Mouse (Mus musculus): ENCODE results near the gene Sox5. TPM values are rescaled to one million over a fixed set of nuclear protein-coding genes. Genes with fewer than 3 reads are reported as not detected.

Sox5 gene
- polyA plus RNA-seq, 1 experiment from 2014 or later = 4.2 TPM

DNA sequence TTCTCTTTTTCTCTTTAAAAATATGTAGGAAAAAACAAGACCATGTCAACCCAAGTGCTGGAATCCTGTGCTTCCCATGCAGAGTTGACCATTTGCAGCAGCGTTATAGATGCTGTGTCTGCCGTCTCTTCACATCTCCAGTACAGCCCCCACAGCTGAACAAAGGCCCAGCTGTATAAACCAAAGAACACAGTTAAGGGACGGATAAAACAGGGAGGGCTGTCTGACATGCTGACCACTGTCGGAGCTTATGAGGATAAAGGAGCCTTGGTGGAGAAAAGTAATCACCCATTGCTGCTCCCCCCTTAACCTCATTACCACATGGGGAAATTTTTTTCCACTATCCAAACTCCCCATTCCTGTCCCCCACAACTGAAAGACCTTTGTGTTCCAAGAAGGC lies 612.0 kb downstream of the Sox5 start:
- ATAC-seq (ENCODE audit: insufficient read depth) = no peak

DNA sequence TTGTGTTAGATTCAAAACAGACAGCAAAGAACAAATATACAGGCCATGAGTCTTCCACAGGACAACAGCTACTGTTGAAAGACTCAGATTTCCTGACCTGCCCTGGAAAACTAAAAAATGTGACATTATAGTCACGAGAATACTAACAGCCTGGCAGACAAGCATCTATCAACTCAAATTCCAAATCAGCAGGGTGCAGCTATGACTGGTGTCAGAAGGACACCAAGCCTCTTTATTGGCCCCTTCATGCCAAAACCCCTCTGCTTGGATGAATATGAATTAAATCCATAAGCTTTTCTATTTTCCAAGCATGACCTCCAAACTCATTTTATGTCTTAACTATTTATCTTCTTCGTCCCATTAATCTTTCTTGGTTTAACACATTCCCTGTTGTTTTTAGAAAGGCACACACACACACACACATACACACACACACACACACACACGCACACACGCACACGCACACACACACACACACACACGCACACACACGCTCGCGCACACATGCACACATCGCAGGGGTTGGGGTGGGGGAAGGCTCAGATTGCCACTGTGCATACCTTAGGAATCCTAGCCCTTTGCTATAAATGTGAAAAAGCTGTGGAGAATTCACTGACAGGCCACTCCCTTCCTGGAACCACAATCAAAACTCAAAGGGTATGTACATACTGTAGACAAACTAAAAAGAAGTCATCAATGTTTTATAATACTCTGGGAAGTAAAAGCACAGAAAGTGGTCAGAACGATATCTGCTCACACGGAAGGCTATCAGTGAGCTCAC lies 612.9 kb downstream of the Sox5 start:
- WGBS (ENCODE audit: insufficient replicate concordance) = 67% methylated on average over 12 of the region's 12 CpGs
- no peaks in the 10 kb centered on the region for H3K27me3 ChIP-seq
- no peaks in the 10 kb centered on the region for H3K36me3 ChIP-seq (replicated peaks)
- no peaks in the 10 kb centered on the region for H3K9me3 ChIP-seq (replicated peaks)
- H3K4me2 ChIP-seq = no peak overlapping the region
- H3K4me1 ChIP-seq (replicated peaks) = no peaks in the 10 kb centered on the region
- no peak overlapping the region for H3K4me3 ChIP-seq (replicated peaks)
- H3K9ac ChIP-seq = no peak overlapping the region
- no peak for ATAC-seq (ENCODE audit: insufficient read depth)
- H3K27ac ChIP-seq (replicated peaks) = no peak overlapping the region

More for the DNA sequence above, 612.0 kb downstream of the Sox5 start:
- no peaks in the 10 kb centered on the region for H3K4me1 ChIP-seq (replicated peaks)
- no peak overlapping the region for H3K4me2 ChIP-seq
- no peak overlapping the region for H3K27ac ChIP-seq (replicated peaks)
- no peak overlapping the region for H3K9ac ChIP-seq
- H3K27me3 ChIP-seq = no peaks in the 10 kb centered on the region
- no peaks in the 10 kb centered on the region for H3K9me3 ChIP-seq (replicated peaks)
- 64% methylated on average over 4 of the region's 4 CpGs for WGBS (ENCODE audit: insufficient replicate concordance)
- H3K4me3 ChIP-seq (replicated peaks) = no peak overlapping the region
- no peaks in the 10 kb centered on the region for H3K36me3 ChIP-seq (replicated peaks)

DNA sequence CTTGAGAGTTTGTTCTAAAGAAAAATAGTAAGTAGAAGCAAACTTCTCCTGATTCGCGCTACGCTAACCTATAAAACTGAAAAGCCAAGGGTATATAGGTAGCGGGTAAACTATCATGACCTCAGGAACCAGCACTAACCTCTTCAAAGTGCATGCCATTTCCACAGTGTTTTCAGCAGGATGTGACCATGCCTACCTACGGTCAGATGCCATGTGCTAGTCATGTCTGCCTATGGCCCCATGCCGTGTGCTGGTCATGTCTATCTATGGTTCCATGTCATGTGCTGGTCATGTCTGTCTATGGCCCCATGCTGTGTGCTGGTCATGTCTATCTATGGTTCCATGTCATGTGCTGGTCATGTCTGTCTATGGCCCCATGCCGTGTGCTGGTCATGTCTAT lies 614.7 kb downstream of the Sox5 start:
- no peak overlapping the region for H3K4me2 ChIP-seq
- H3K36me3 ChIP-seq (replicated peaks) = no peaks in the 10 kb centered on the region
- H3K4me1 ChIP-seq (replicated peaks) = no peaks in the 10 kb centered on the region
- H3K9me3 ChIP-seq (replicated peaks) = no peaks in the 10 kb centered on the region
- no peak overlapping the region for H3K4me3 ChIP-seq (replicated peaks)
- no peaks in the 10 kb centered on the region for H3K27me3 ChIP-seq
- WGBS (ENCODE audit: insufficient replicate concordance) = 75% methylated on average over 7 of the region's 7 CpGs
- no peak overlapping the region for H3K27ac ChIP-seq (replicated peaks)
- ATAC-seq (ENCODE audit: insufficient read depth) = no peak
- H3K9ac ChIP-seq = no peak overlapping the region

DNA sequence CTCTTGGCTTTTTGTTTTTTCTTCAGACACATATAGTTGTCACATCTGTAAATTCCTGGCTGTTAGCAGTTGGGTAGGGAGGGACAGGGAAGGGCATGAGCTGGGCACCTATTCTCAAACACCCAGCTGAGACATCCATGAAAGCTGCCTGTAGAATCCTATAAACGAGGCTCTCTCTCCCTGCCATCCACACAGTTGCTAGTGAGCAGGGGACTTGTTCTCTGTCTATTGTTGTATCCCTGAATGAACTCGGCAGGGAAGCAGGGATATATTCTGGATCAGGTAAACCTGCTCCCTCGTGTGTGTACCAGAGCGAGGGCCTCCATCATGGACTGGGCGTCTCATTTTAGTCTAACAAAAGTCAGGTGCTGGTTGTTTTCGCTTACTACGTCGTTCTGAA lies 615.1 kb downstream of the Sox5 start:
- no peaks in the 10 kb centered on the region for H3K27me3 ChIP-seq
- H3K4me3 ChIP-seq (replicated peaks) = no peak overlapping the region
- WGBS (ENCODE audit: insufficient replicate concordance) = 66% methylated on average over 8 of the region's 8 CpGs
- no peaks in the 10 kb centered on the region for H3K9me3 ChIP-seq (replicated peaks)
- no peak overlapping the region for H3K9ac ChIP-seq
- H3K4me2 ChIP-seq = no peak overlapping the region
- H3K4me1 ChIP-seq (replicated peaks) = no peaks in the 10 kb centered on the region
- H3K27ac ChIP-seq (replicated peaks) = no peak overlapping the region
- no peak for ATAC-seq (ENCODE audit: insufficient read depth)
- no peaks in the 10 kb centered on the region for H3K36me3 ChIP-seq (replicated peaks)

DNA sequence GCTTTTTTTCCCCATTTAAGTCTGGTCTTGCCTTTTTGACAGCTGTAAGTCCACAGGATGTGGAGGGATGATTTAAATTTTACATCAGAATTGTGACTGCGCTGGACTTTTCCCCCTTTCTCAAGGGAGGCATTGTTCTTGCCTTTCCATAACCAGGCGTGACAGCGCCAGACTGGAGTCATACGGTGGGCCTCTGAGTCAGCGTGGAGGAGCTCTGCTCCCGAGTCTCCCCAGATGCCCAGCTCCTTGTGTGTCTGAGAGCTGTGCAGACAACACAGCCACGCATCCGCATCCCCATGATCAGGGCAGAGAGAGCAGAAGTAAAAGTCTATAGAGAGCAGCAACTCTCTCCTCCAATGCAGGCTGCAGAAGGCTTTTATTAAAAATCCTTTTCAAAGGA lies 615.7 kb downstream of the Sox5 start:
- Histone ChIP-seq H3K4me2 (no peak overlapping the region), H3K27ac (replicated peaks) (no peak overlapping the region), H3K27me3 (no peaks in the 10 kb centered on the region), H3K4me3 (replicated peaks) (no peak overlapping the region), H3K36me3 (replicated peaks) (no peaks in the 10 kb centered on the region), H3K4me1 (replicated peaks) (no peaks in the 10 kb centered on the region), H3K9ac (no peak overlapping the region), H3K9me3 (replicated peaks) (no peaks in the 10 kb centered on the region)
- 39% methylated on average over 8 of the region's 8 CpGs for WGBS (ENCODE audit: insufficient replicate concordance)
- ATAC-seq (ENCODE audit: insufficient read depth) = no peak

DNA sequence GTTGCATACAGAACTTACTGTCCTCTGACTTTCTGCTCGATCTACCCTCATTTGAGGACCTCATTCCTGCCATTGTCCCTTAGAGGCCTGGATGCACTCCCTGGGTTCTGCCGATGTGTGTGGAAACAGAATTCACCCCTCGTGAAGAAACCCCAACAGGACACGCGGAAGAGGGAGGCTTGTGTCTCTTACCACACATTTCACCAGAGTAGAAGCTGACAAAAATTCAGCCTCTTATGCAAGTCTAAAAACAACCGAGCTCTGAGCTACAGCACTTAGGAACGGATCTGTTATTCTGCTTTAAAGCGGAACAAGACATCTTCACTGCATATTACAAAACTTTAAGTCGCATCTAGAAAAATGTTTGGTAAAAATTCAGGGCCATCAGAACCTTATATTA lies 618.3 kb downstream of the Sox5 start:
- no peak overlapping the region for H3K4me3 ChIP-seq (replicated peaks)
- H3K4me2 ChIP-seq = no peak overlapping the region
- no peak overlapping the region for H3K27ac ChIP-seq (replicated peaks)
- no peak for ATAC-seq (ENCODE audit: insufficient read depth)
- 62% methylated on average over 9 of the region's 9 CpGs for WGBS (ENCODE audit: insufficient replicate concordance)
- H3K4me1 ChIP-seq (replicated peaks) = no peaks in the 10 kb centered on the region
- no peaks in the 10 kb centered on the region for H3K27me3 ChIP-seq
- H3K9ac ChIP-seq = no peak overlapping the region
- H3K36me3 ChIP-seq (replicated peaks) = no peaks in the 10 kb centered on the region
- H3K9me3 ChIP-seq (replicated peaks) = no peaks in the 10 kb centered on the region

DNA sequence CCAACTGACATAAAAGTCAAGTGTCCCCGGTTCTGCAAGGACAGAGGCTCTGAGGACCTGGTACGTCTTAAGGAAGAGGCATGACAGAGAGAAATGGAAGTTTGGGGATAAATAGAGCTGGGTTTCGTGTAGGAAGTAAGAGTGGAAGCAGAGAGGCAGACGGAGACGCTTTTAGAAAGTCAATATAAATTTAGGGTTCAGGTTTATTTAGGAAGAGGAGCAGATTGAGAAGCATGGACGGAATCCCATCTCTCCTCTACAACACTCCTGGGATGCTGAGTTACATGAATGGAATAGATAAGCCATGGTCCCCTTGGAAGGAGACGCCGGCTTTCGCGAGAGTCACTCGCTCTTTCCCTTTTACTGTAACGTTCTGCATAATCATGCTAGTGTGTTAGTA lies 623.1 kb downstream of the Sox5 start:
- Histone ChIP-seq H3K4me3 (replicated peaks) (no peak overlapping the region), H3K9me3 (replicated peaks) (no peaks in the 10 kb centered on the region), H3K4me1 (replicated peaks) (no peaks in the 10 kb centered on the region), H3K27me3 (no peaks in the 10 kb centered on the region), H3K36me3 (replicated peaks) (no peaks in the 10 kb centered on the region), H3K4me2 (no peak overlapping the region), H3K27ac (replicated peaks) (no peak overlapping the region), H3K9ac (no peak overlapping the region)
- WGBS (ENCODE audit: insufficient replicate concordance) = 75% methylated on average over 12 of the region's 12 CpGs
- no peak for ATAC-seq (ENCODE audit: insufficient read depth)

DNA sequence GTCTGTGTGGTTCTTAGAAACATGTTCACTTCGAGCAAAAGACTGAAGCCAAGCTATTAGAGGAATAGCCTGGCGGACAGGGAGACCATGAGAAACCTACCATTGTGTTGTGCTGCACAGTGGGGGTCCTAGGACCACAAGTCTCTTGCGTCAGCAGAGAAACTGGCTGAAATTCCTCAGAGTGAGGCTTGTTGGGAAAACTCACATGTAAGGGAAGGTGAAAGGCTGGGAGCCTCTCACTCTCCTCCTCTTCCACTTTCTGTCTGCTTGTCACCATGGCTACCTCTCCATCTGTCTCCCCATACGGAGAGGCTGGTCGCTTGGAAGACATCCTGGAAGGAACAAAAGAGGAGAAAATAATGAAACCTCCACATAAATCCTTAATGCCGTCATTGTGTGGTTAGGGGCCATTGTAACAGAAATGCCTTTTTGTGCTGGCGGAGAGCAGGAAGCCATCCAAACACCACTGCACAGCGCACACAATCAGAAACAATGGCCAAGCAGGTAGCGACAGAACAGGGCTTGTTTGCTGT lies 626.8 kb downstream of the Sox5 start:
- Histone ChIP-seq H3K4me1 (replicated peaks) (no peaks in the 10 kb centered on the region; the same call in 1 of the 2 replicates), H3K27me3 (no peaks in the 10 kb centered on the region), H3K9ac (no peak overlapping the region), H3K9me3 (replicated peaks) (no peaks in the 10 kb centered on the region), H3K4me3 (replicated peaks) (no peak overlapping the region), H3K36me3 (replicated peaks) (no peaks in the 10 kb centered on the region), H3K4me2 (no peak overlapping the region), H3K27ac (replicated peaks) (no peak overlapping the region)
- 57% methylated on average over 9 of the region's 9 CpGs for whole genome bisulfite sequencing (ENCODE audit: insufficient replicate concordance)
- ATAC-seq (ENCODE audit: insufficient read depth) = no peak

DNA sequence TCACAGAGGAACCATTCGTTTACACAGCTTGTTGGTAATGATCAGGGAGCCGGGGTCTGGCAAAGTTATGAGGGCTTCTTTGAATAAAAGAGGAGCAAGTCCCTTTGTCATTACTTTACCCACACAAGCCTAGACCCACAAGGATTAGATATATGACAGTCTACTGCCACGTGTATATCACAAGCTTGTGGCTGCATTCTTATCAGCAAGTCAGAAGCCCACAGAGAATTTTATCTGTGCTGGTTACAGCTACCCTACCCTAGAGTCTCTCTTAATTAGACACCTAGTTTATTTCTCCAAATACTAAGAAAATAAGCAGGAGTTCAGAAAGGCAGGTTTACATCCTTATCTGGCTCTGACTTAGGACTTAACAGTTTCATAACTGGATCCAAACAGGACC lies 629.8 kb downstream of the Sox5 start:
- H3K4me2 ChIP-seq = no peak overlapping the region
- WGBS (ENCODE audit: insufficient replicate concordance) = 20% methylated on average over 3 of the region's 3 CpGs
- no peaks in the 10 kb centered on the region for H3K9me3 ChIP-seq (replicated peaks)
- H3K27me3 ChIP-seq = no peaks in the 10 kb centered on the region
- no peaks in the 10 kb centered on the region for H3K36me3 ChIP-seq (replicated peaks)
- H3K9ac ChIP-seq = no peak overlapping the region
- H3K27ac ChIP-seq (replicated peaks) = no peak overlapping the region
- no peak overlapping the region for H3K4me3 ChIP-seq (replicated peaks)
- no peaks in the 10 kb centered on the region; the same call in 1 of the 2 replicates for H3K4me1 ChIP-seq (replicated peaks)
- peak; percentile 76 for ATAC-seq (ENCODE audit: insufficient read depth)

DNA sequence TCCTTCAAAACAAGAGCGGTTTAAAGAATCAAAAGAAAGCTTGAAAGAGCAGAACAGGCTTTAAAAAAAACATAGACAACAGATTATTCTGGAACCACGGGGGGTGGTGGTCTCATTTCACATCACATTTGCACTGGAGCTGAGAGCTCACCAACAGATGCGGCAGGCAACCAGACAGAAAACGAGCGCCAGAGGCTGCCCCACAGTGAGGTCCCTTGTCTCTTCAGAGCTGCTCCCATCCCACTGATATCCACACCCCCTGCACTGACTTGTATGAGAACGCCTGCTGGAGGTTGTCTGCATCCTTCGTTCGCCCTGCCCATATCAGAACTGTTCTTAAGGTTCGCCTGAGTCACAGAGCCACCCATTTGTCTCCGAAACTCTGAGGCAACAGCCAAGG lies 630.7 kb downstream of the Sox5 start:
- H3K27ac ChIP-seq (replicated peaks) = no peak overlapping the region
- H3K36me3 ChIP-seq (replicated peaks) = no peaks in the 10 kb centered on the region
- no peak overlapping the region for H3K4me3 ChIP-seq (replicated peaks)
- ATAC-seq (ENCODE audit: insufficient read depth) = no peak
- no peaks in the 10 kb centered on the region for H3K27me3 ChIP-seq
- H3K4me2 ChIP-seq = no peak overlapping the region
- H3K9ac ChIP-seq = no peak overlapping the region
- no peaks in the 10 kb centered on the region for H3K9me3 ChIP-seq (replicated peaks)
- 55% methylated on average over 10 of the region's 10 CpGs for WGBS (ENCODE audit: insufficient replicate concordance)
- H3K4me1 ChIP-seq (replicated peaks) = no peaks in the 10 kb centered on the region; the same call in 1 of the 2 replicates

DNA sequence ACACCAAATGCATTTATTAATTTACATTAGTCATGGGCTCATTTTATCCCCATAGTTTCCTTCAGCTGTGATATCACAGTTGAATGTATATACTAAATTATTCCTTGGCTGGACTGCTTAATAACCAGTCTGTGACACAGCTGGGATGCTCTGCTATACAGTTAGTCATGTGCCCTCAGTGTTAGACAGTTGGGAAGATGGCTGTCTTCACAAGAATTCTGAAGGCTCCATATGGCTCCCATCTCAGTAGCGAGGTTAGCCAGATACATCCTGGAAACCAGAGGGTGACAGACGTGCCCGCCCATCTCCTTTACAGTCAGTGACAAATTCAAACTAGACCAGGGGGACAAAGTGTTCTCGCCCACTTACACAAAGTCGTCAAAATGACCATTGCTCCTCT lies 644.4 kb downstream of the Sox5 start:
- Histone ChIP-seq H3K4me2 (no peak overlapping the region), H3K4me1 (replicated peaks) (no peaks in the 10 kb centered on the region), H3K27ac (replicated peaks) (no peak overlapping the region), H3K27me3 (no peaks in the 10 kb centered on the region), H3K4me3 (replicated peaks) (no peak overlapping the region), H3K9ac (no peak overlapping the region), H3K9me3 (replicated peaks) (no peaks in the 10 kb centered on the region), H3K36me3 (replicated peaks) (no peaks in the 10 kb centered on the region)
- 65% methylated on average over 5 of the region's 5 CpGs for WGBS (ENCODE audit: insufficient replicate concordance)
- no peak for ATAC-seq (ENCODE audit: insufficient read depth)

DNA sequence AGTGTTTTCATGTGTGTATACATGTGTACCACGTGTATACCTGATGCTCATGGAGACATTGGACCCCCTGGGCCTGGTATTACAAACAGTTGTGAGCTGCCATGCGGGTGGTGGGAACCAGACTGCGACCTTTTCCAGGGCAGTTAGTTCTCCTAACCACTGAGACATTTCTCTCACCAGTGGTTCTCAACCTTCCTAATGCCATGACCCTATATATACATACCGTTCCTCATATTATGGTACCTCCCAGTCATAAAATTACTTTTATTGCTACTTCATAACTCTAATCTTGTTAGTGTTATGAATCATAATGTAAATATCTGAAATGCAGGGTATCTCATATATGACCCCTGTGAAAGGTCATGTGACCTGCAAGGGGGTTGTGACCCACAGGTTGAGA lies 644.9 kb downstream of the Sox5 start:
- Histone ChIP-seq H3K4me2 (no peak overlapping the region), H3K9me3 (replicated peaks) (no peaks in the 10 kb centered on the region), H3K36me3 (replicated peaks) (no peaks in the 10 kb centered on the region), H3K4me1 (replicated peaks) (no peaks in the 10 kb centered on the region), H3K4me3 (replicated peaks) (no peak overlapping the region), H3K27ac (replicated peaks) (no peak overlapping the region), H3K9ac (no peak overlapping the region), H3K27me3 (no peaks in the 10 kb centered on the region)
- no peak for ATAC-seq (ENCODE audit: insufficient read depth)
- 69% methylated on average over 4 of the region's 4 CpGs for WGBS (ENCODE audit: insufficient replicate concordance)

Data from liver, embryonic 15.5 days (tissue).